Mouse (Mus musculus) kidney, adult 2 months (tissue): Measurements from ENCODE around the gene Hps3. TPM values are rescaled to one million over a fixed set of nuclear protein-coding genes. Genes with fewer than 3 reads are reported as not detected.
"Not testable (repeated sequence)": the region's sequence is repeated elsewhere in the genome, so short reads cannot be mapped to it uniquely, and the experiment has no call there.

Source experiments
- DNase-seq: peaks from one replicate; pipeline ENCODE4 v3.0.0; 2021
- H3K27ac ChIP-seq: fragments of 200-500 bp; 2 replicates; pipeline ENCODE4 v1.5.1; 2012; ENCODE audit warnings: low read depth, low read length, control low read depth, inconsistent platforms; ENCODE audit not compliant: insufficient read depth
- H3K27me3 ChIP-seq: fragments of 200-500 bp; replicated peaks from 2 replicates; pipeline ENCODE4 v1.6.1; 2012; ENCODE audit warnings: mild to moderate bottlenecking, moderate library complexity, low read length, inconsistent platforms; ENCODE audit not compliant: control insufficient read depth, insufficient read depth
- H3K36me3 ChIP-seq: fragments of 200-500 bp; 2 replicates; pipeline ENCODE4 v1.6.1; 2012; ENCODE audit warnings: mild to moderate bottlenecking, moderate library complexity, low read length, inconsistent platforms; ENCODE audit not compliant: control insufficient read depth, insufficient read depth
- H3K4me1 ChIP-seq: fragments of 200-500 bp; 2 replicates; pipeline ENCODE4 v1.6.1; 2011; ENCODE audit warnings: low read length; ENCODE audit not compliant: control insufficient read depth, insufficient read depth
- H3K4me3 ChIP-seq: fragments of 200-500 bp; 2 replicates; pipeline ENCODE4 v1.5.1; 2011; ENCODE audit warnings: mild to moderate bottlenecking, low read depth, low read length, control low read depth; ENCODE audit not compliant: insufficient read depth
- CTCF ChIP-seq: fragments of 200-500 bp; conservative IDR thresholded peaks from 2 replicates; pipeline ENCODE4 v1.5.1; 2011; ENCODE audit warnings: low read depth, mild to moderate bottlenecking, control low read depth, low read length, moderate library complexity, mixed read lengths; ENCODE audit not compliant: insufficient read depth, insufficient read length
- POLR2A ChIP-seq: fragments of 200-500 bp; IDR thresholded peaks from one replicate; pipeline ENCODE4 v1.6.1; 2011; ENCODE audit warnings: low read depth, low read length, control low read depth
- WGBS: fragments of 180-500 bp; shearing (Covaris S2); methylation state at CpG from one replicate; pipeline ENCODE4 v1.1.7; 2018; 5-methylcytosine and 5-hydroxymethylcytosine counted together
- polyA plus RNA-seq: library from polyadenylated mRNA; depleted of rRNA; stranded (reverse); fragments of >200 nt; gene quantifications from 2 replicates; pipeline ENCODE4 v1.2.3, GENCODE M21; 2012; rRNA removed

Gene Hps3
- polyA plus RNA-seq, result 13.8 and 26.4 TPM in 2 replicates

GRCm38 (mm10) chr3:20034719-20035404 lies at the start of gene Hps3:
Gene Hps3, minus strand, starts transcription at chr3:20035315.
- peaks cover 13% of the 10 kb centered on the region; the same call in 1 of the 2 replicates for H3K4me1 ChIP-seq
- H3K27ac ChIP-seq, result peak within 1 kb of the TSS; percentile 84
- H3K36me3 ChIP-seq, result no peaks in the 10 kb centered on the region
- peak within 1 kb of the TSS; percentile 89 for H3K4me3 ChIP-seq
- under 1% methylated on average over 47 of the region's 47 CpGs for whole genome bisulfite sequencing
- H3K27me3 ChIP-seq, result no peaks in the 10 kb centered on the region
- TF ChIP-seq CTCF (0 out of 2 replicates have a peak, but pooled peaks have one; percentile 1), POLR2A (peak; percentile 59)
- peak; percentile 94 for DNase-seq

GRCm38 (mm10) chr3:20082161-20082560 lies 47.0 kb upstream of the Hps3 start:
- no peak for DNase-seq
- Histone ChIP-seq H3K4me1 (no peaks in the 10 kb centered on the region), H3K4me3 (no peak overlapping the region), H3K36me3 (peaks cover 3% of the 10 kb centered on the region), H3K27ac (no peak overlapping the region), H3K27me3 (no peaks in the 10 kb centered on the region)
- 80% methylated on average over 3 of the region's 3 CpGs for WGBS
- TF ChIP-seq POLR2A (no peak), CTCF (no peak)

- TF ChIP-seq POLR2A (no peak), CTCF (0 out of 2 replicates have a peak, but pooled peaks have one; percentile 23)
- DNase-seq, result no peak
- H3K27me3 ChIP-seq, result no peaks in the 10 kb centered on the region
- H3K4me3 ChIP-seq, result no peak overlapping the region
- H3K27ac ChIP-seq, result no peak overlapping the region
- WGBS, result 73% methylated on average over 11 of the region's 11 CpGs
- no peaks in the 10 kb centered on the region for H3K4me1 ChIP-seq
- peaks cover 2% of the 10 kb centered on the region for H3K36me3 ChIP-seq
These were observed 41.3 kb upstream of the Hps3 start for GRCm38 (mm10) chr3:20076145-20077053.

GRCm38 (mm10) chr3:20058197-20058541 lies 23.1 kb upstream of the Hps3 start:
- TF ChIP-seq POLR2A (no peak), CTCF (no peak)
- WGBS, result under 1% methylated on average over 7 of the region's 9 CpGs
- peak overlapping the region; percentile 86 for H3K4me3 ChIP-seq
- no peaks in the 10 kb centered on the region; the same call in 1 of the 2 replicates for H3K36me3 ChIP-seq
- H3K27ac ChIP-seq, result no peak overlapping the region
- H3K27me3 ChIP-seq, result no peaks in the 10 kb centered on the region
- DNase-seq, result no peak
- no peaks in the 10 kb centered on the region for H3K4me1 ChIP-seq

GRCm38 (mm10) chr3:20057306-20058196 lies 22.4 kb upstream of the Hps3 start, which contains the start of gene Hltf:
Gene Hltf, plus strand, starts transcription at chr3:20057811.
- peak within 1 kb of the TSS; percentile 86 for H3K4me3 ChIP-seq
- H3K27ac ChIP-seq, result peak within 1 kb of the TSS; percentile 70; the same call in 1 of the 2 replicates
- WGBS, result under 1% methylated on average over 53 of the region's 54 CpGs

GRCm38 (mm10) chr3:20044736-20045135 lies 9.6 kb upstream of the Hps3 start:
- not testable (repeated sequence) for H3K27ac ChIP-seq, DNase-seq, H3K36me3 ChIP-seq, H3K4me1 ChIP-seq, H3K27me3 ChIP-seq, H3K4me3 ChIP-seq
- WGBS, result 66% methylated on average over 3 of the region's 3 CpGs

More at GRCm38 (mm10) chr3:20057306-20058196, 22.4 kb upstream of the Hps3 start, which contains the start of gene Hltf:
- no peaks in the 10 kb centered on the region for H3K4me1 ChIP-seq
- no peaks in the 10 kb centered on the region; the same call in 1 of the 2 replicates for H3K36me3 ChIP-seq
- peak; percentile 30 for TF ChIP-seq POLR2A
- TF ChIP-seq CTCF, result no peak
- no peaks in the 10 kb centered on the region for H3K27me3 ChIP-seq
- peak; percentile 98 for DNase-seq

- not testable (repeated sequence) for H3K27ac ChIP-seq, H3K4me1 ChIP-seq, H3K27me3 ChIP-seq, H3K4me3 ChIP-seq, H3K36me3 ChIP-seq
- WGBS, result 89% methylated on average over 7 of the region's 7 CpGs
- DNase-seq, result peak; percentile 62
These were observed 6.3 kb upstream of the Hps3 start for GRCm38 (mm10) chr3:20041461-20041860.
